Mouse (Mus musculus): Measurements from ENCODE around the gene Ercc6l.

Ercc6l gene

GRCm38 (mm10) chrX:102103830-102104229, 53.1 kb downstream of the Ercc6l start:
- DNase-seq: peak; percentile 17

- no peak for DNase-seq
Measured at GRCm38 (mm10) chrX:102101886-102102285, 55.0 kb downstream of the Ercc6l start.

GRCm38 (mm10) chrX:102094381-102094904, 62.4 kb downstream of the Ercc6l start:
- DNase-seq: no peak
